Mouse (Mus musculus): ENCODE data around the gene Paqr7. TPM values are rescaled to one million over a fixed set of nuclear protein-coding genes. Genes with fewer than 3 reads are reported as not detected.

The Paqr7 gene
- total and polyA plus RNA-seq, 3 experiments = 0.19 to 2.4 TPM; not detected in 1

DNA sequence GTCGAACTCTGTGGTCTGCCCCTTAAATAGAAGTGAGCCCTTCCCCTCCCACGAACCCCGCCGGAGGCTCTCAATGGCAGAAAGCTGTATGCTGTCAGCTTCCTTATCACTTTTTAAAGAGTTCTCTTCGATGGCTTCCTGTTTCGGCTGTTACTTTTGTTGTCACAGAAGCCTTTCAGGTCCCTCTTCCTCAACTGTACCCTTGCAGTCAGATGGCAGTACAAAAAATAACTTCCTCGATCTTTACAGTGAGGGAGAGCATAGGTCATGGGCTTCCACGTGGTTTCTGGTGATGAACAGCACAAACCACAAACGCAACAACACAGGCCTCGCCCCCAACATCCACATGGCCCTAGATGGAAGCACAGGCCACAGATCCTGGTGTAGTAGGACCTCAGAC lies 36.2 kb upstream of the Paqr7 start (continued):
- no peak for TF ChIP-seq E2F4 (IDR thresholded peaks at IDR 0.05; ENCODE audit: borderline replicate concordance, low read depth, low read length)
- no peak for TF ChIP-seq ZC3H11A (IDR thresholded peaks at IDR 0.05; ENCODE audit: low read depth, low read length)
- TF ChIP-seq CHD1 (IDR thresholded peaks at IDR 0.05; ENCODE audit: low read depth, low read length) = no peak
- peak; percentile 90 for TF ChIP-seq MYC (IDR thresholded peaks at IDR 0.05; ENCODE audit: low read depth, low read length)
- TF ChIP-seq POLR2A (IDR thresholded peaks at IDR 0.05; ENCODE audit: control insufficient read depth in 1 of 2, insufficient read depth in 1 of 2, low read depth in 1 of 2, low read length in 2 of 2, poor library complexity in 1 of 2) = no peak; a peak in 1 of 4 replicates
- no peak for TF ChIP-seq CHD2 (IDR thresholded peaks at IDR 0.05; ENCODE audit: low read length)
- TF ChIP-seq EP300 (IDR thresholded peaks at IDR 0.05; ENCODE audit: low read depth in 1 of 2, low read length in 2 of 2) = no peak
- TF ChIP-seq GATA1 (IDR thresholded peaks at IDR 0.05; ENCODE audit: low read depth, low read length) = peak; percentile 67
- TF ChIP-seq ZNF384 (IDR thresholded peaks at IDR 0.05; ENCODE audit: low read depth, low read length) = 0 out of 2 replicates have a peak, but pooled peaks have one; percentile 3
- peak; percentile 97 for TF ChIP-seq MXI1 (IDR thresholded peaks at IDR 0.05; ENCODE audit: low read depth, low read length)
- no peak; the same call in 1 of the 2 replicates for TF ChIP-seq MAZ (IDR thresholded peaks at IDR 0.05; ENCODE audit: low read depth, low read length)
- no peak for TF ChIP-seq JUND (IDR thresholded peaks at IDR 0.05; ENCODE audit: low read depth, low read length)
- TF ChIP-seq RAD21 (IDR thresholded peaks at IDR 0.05; ENCODE audit: low read depth, low read length) = no peak
- no peak for TF ChIP-seq CTCF (IDR thresholded peaks at IDR 0.05 in 2 of 3, conservative IDR thresholded peaks at IDR 0.05 in 1 of 3; ENCODE audit: control insufficient read depth in 1 of 3, insufficient read depth in 1 of 3, low read depth in 2 of 3, low read length in 3 of 3, poor library complexity in 1 of 3, severe bottlenecking in 1 of 3)
- TF ChIP-seq USF2 (IDR thresholded peaks at IDR 0.05; ENCODE audit: borderline replicate concordance in 1 of 2, insufficient read depth in 1 of 2, low read depth in 1 of 2, low read length in 2 of 2) = no peak
- TF ChIP-seq USF1 (IDR thresholded peaks at IDR 0.05; ENCODE audit: low read depth, low read length) = peak; percentile 48
- TF ChIP-seq NELFE (IDR thresholded peaks at IDR 0.05; ENCODE audit: low read depth, low read length) = 0 out of 2 replicates have a peak, but pooled peaks have one; percentile 38
- no peak for TF ChIP-seq NRF1 (IDR thresholded peaks at IDR 0.05; ENCODE audit: insufficient read depth, low read depth, low read length, poor library complexity, severe bottlenecking)
- TF ChIP-seq POLR2AphosphoS2 (IDR thresholded peaks at IDR 0.05; ENCODE audit: low read length) = no peak
- TF ChIP-seq RCOR1 (IDR thresholded peaks at IDR 0.05; ENCODE audit: low read depth, low read length) = no peak
- TF ChIP-seq MYB (IDR thresholded peaks at IDR 0.05; ENCODE audit: low read depth, low read length) = no peak
- no peak for TF ChIP-seq TCF12 (IDR thresholded peaks at IDR 0.05; ENCODE audit: low read depth, low read length)

DNA sequence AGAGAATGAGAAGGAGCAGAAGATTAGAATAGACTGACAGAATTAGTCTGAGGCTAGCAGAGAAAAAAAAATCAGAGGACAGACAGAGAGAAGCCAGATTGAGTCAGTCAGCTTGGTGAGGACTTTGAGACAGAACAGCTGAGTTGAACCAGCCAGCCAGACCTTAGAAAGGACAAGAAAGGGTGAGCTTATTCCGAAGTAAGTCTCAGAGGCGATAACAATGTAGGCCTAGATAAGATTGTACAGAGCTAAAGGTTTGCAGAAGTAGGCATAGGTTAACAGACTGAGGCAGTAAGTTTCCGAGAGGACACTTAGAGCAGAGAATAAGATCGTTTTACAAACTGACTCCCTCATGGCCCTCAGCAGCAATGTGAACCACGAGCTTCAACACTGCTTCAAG lies 35.2 kb upstream of the Paqr7 start:
- no peaks in the 10 kb centered on the region for H3K79me2 ChIP-seq (ENCODE audit: control insufficient read depth, insufficient read depth, low read length, poor library complexity)
- TF ChIP-seq ETS1 (IDR thresholded peaks at IDR 0.05; ENCODE audit: low read depth, low read length) (peak; percentile 70), UBTF (IDR thresholded peaks at IDR 0.05; ENCODE audit: borderline replicate concordance, insufficient read depth, low read depth, low read length) (0 out of 2 replicates have a peak, but pooled peaks have one; percentile 88), MAFK (IDR thresholded peaks at IDR 0.05; ENCODE audit: borderline replicate concordance, low read depth, low read length) (0 out of 2 replicates have a peak, but pooled peaks have one; percentile 15), TBP (IDR thresholded peaks at IDR 0.05; ENCODE audit: low read depth, low read length) (peak; percentile 91), ZNF384 (IDR thresholded peaks at IDR 0.05; ENCODE audit: low read depth, low read length) (0 out of 2 replicates have a peak, but pooled peaks have one; percentile 32), GATA1 (IDR thresholded peaks at IDR 0.05; ENCODE audit: low read depth, low read length) (peak; percentile 86), BHLHE40 (IDR thresholded peaks at IDR 0.05; ENCODE audit: borderline replicate concordance, low read depth, low read length) (0 out of 2 replicates have a peak, but pooled peaks have one; percentile 28), RCOR1 (IDR thresholded peaks at IDR 0.05; ENCODE audit: low read depth, low read length) (peak; percentile 59), CTCF (IDR thresholded peaks at IDR 0.05 in 2 of 3, conservative IDR thresholded peaks at IDR 0.05 in 1 of 3; ENCODE audit: control insufficient read depth in 1 of 3, insufficient read depth in 1 of 3, low read depth in 2 of 3, low read length in 3 of 3, poor library complexity in 1 of 3, severe bottlenecking in 1 of 3) (no peak), EP300 (IDR thresholded peaks at IDR 0.05; ENCODE audit: low read depth in 1 of 2, low read length in 2 of 2) (peak; percentile 32 to 56; a peak in 3 of 4 replicates), JUND (IDR thresholded peaks at IDR 0.05; ENCODE audit: low read depth, low read length) (no peak), POLR2A (IDR thresholded peaks at IDR 0.05; ENCODE audit: control insufficient read depth in 1 of 2, insufficient read depth in 1 of 2, low read depth in 1 of 2, low read length in 2 of 2, poor library complexity in 1 of 2) (no peak), TCF12 (IDR thresholded peaks at IDR 0.05; ENCODE audit: low read depth, low read length) (0 out of 2 replicates have a peak, but pooled peaks have one; percentile 11)
- no peak overlapping the region for H3K27ac ChIP-seq (ENCODE audit: control insufficient read depth, low read depth, low read length)
- peaks cover 7 to 14% of the 10 kb centered on the region in 2 experiments for H3K4me1 ChIP-seq (ENCODE audit: control insufficient read depth in 1 of 2, insufficient read depth in 2 of 2, low read length in 2 of 2)
- H3K27me3 ChIP-seq (ENCODE audit: control insufficient read depth in 1 of 2, insufficient read depth in 2 of 2, low read length in 2 of 2) = no peaks in the 10 kb centered on the region
- no peak overlapping the region for H3K4me3 ChIP-seq (ENCODE audit: control insufficient read depth in 1 of 2, insufficient read depth in 1 of 2, low read depth in 2 of 2, low read length in 2 of 2)
- H3K9ac ChIP-seq (ENCODE audit: control insufficient read depth, low read depth, low read length, poor library complexity, severe bottlenecking) = no peak overlapping the region
- no peaks in the 10 kb centered on the region for H3K9me3 ChIP-seq (replicated peaks; ENCODE audit: insufficient read depth, low read length)
- H3K36me3 ChIP-seq (ENCODE audit: control insufficient read depth in 1 of 2, insufficient read depth in 2 of 2, low read length in 2 of 2) = peaks cover 0 to 11% of the 10 kb centered on the region in 2 experiments; a peak in 2 of 4 replicates
- DNase-seq (ENCODE audit: low read depth, low spot score) = peak; percentile 50

Measured in MEL (cell line).